Mouse (Mus musculus): ENCODE measurements around the gene Lama4.

Gene Lama4

DNA sequence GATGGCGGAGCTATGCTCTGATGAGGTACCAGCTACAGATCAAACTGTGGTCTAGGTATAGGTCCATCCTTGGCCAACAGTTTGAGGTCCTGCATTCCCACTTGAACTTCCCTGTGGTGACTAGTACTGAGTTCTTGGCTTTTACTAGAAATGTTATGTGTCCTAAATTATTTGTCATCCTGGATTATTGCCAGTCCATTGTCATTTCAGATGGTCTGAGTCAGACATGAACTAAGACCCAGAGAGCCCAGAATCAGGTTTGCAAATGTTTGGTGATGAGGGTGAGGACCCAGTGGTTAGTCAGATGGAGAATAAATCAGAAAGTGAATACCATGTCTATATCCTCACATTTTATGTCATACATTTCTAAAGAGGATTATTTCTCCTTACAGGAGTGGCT lies 192.0 kb downstream of the Lama4 start:
- no peak for DNase-seq (ENCODE audit: low spot score in 2 of 2)

DNA sequence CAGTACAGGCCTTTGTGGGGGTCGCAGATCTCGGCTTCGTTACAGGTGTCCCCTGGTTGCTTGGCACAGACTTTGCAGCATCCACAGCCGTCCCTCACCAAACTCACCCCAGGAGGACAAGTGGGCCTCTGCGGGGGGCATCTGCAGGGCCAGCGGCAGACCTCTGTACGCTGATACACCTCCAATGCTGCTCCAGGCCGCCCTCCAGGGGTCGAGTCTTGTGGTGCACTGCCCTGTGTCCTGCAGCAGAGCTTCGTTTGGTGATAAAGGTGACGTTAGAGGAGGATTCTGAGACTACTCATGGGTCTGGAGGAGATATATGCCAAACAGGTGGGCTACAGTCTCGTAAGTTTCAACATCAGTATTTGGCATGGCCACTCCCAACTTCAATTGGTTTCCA lies 193.0 kb downstream of the Lama4 start:
- DNase-seq (ENCODE audit: low spot score in 2 of 2) = no peak

Measured in right cerebral cortex, postnatal 10 days (tissue).